Mouse (Mus musculus) bone marrow, adult 2 months (tissue): ENCODE results near the gene Mob1a. TPM values are rescaled to one million over a fixed set of nuclear protein-coding genes. Genes with fewer than 3 reads are reported as not detected.

Experiments used
- H3K27ac ChIP-seq: fragments of 200-500 bp; 2 replicates; pipeline ENCODE4 v1.5.1; 2012; ENCODE audit warnings: low read depth, mild to moderate bottlenecking, control low read depth, inconsistent platforms, low read length; ENCODE audit not compliant: control insufficient read depth, poor library complexity, insufficient read depth
- H3K4me1 ChIP-seq: fragments of 200-500 bp; 2 replicates; pipeline ENCODE4 v1.6.1; 2011; ENCODE audit warnings: low read length; ENCODE audit not compliant: control insufficient read depth, insufficient read depth
- H3K4me3 ChIP-seq: fragments of 200-500 bp; replicated peaks from 2 replicates; pipeline ENCODE3; 2011; ENCODE audit warnings: mild to moderate bottlenecking, low read depth, low read length, control low read depth; ENCODE audit not compliant: control insufficient read depth
- CTCF ChIP-seq: fragments of 200-500 bp; IDR thresholded peaks from 2 replicates; pipeline ENCODE4 v1.5.1; 2011; ENCODE audit warnings: low read length, control low read depth; ENCODE audit not compliant: control insufficient read depth, insufficient read depth
- POLR2A ChIP-seq: fragments of 200-500 bp; IDR thresholded peaks from 2 replicates; pipeline ENCODE4 v1.6.1; 2011; ENCODE audit warnings: low read depth, mild to moderate bottlenecking, control low read depth, low read length, borderline replicate concordance; ENCODE audit not compliant: control insufficient read depth
- WGBS: fragments of 180-500 bp; shearing (Covaris S2); methylation state at CpG from one replicate; pipeline ENCODE4 v1.1.7; 2018; 5-methylcytosine and 5-hydroxymethylcytosine counted together
- polyA plus RNA-seq: library from polyadenylated mRNA; stranded (reverse); fragments of >200 nt; gene quantifications from 2 replicates; pipeline ENCODE4 v1.2.4, GENCODE M21; 2011; ENCODE audit warnings: low replicate concordance; ENCODE audit not compliant: missing spikeins, insufficient read depth, insufficient read length

The Mob1a gene
- polyA plus RNA-seq, 1 experiment, result 31.2 TPM

- WGBS, result 91% methylated on average over 9 of the region's 9 CpGs
- no peak overlapping the region for H3K27ac ChIP-seq
- H3K4me3 ChIP-seq, result no peak overlapping the region
- no peak for TF ChIP-seq CTCF
- no peak for TF ChIP-seq POLR2A
- peaks cover 5% of the 10 kb centered on the region; the same call in 1 of the 2 replicates for H3K4me1 ChIP-seq
Measured at GRCm38 (mm10) chr6:83385569-83386090, 59.8 kb downstream of the Mob1a start.

- Histone ChIP-seq H3K4me3 (no peak overlapping the region), H3K4me1 (peaks cover 2% of the 10 kb centered on the region; the same call in 1 of the 2 replicates), H3K27ac (no peak overlapping the region)
- TF ChIP-seq POLR2A (no peak), CTCF (no peak)
- WGBS, result 89% methylated on average over 8 of the region's 8 CpGs
Measured at GRCm38 (mm10) chr6:83392166-83392780, 66.5 kb downstream of the Mob1a start.

Other genes starting within 250 kb of the Mob1a start
- gene Pcgf1, start 248.1 kb upstream of the Mob1a start, polyA plus RNA-seq, result 32.0 and 40.8 TPM in 2 replicates
- not detected in 2 replicates for gene Lbx2, start 239.6 kb upstream of the Mob1a start, polyA plus RNA-seq
- 1.1 and 2.5 TPM in 2 replicates for gene Ccdc142, start 224.4 kb upstream of the Mob1a start, polyA plus RNA-seq
- 4.2 and 7.7 TPM in 2 replicates for gene Gm42688, start 224.4 kb upstream of the Mob1a start, polyA plus RNA-seq
- 20.2 and 49.7 TPM in 2 replicates for gene Mrpl53, start 217.0 kb upstream of the Mob1a start, polyA plus RNA-seq
- 20.6 and 29.6 TPM in 2 replicates for gene Mogs, start 210.5 kb upstream of the Mob1a start, polyA plus RNA-seq
- gene Wbp1, start 204.5 kb upstream of the Mob1a start, polyA plus RNA-seq, result 30.0 and 41.2 TPM in 2 replicates
- gene Ino80b, start 200.6 kb upstream of the Mob1a start, polyA plus RNA-seq, result 6.6 and 16.6 TPM in 2 replicates
- 1.3 and 1.6 TPM in 2 replicates for gene Rtkn, start 190.6 kb upstream of the Mob1a start, polyA plus RNA-seq
- gene Wdr54, start 169.6 kb upstream of the Mob1a start, polyA plus RNA-seq, result not detected in 2 replicates
- gene 1700003E16Rik, start 169.6 kb upstream of the Mob1a start, polyA plus RNA-seq, result not detected in 2 replicates
- 31.5 and 76.8 TPM in 2 replicates for gene Dctn1, start 160.1 kb upstream of the Mob1a start, polyA plus RNA-seq
- 1.1 TPM in 1 of 2 replicates, not detected in the other for gene Slc4a5, start 106.2 kb upstream of the Mob1a start, polyA plus RNA-seq
- gene Mthfd2, start 108 bp upstream of the Mob1a start, polyA plus RNA-seq, result 22.0 and 30.0 TPM in 2 replicates
- gene Bola3, start 23.1 kb downstream of the Mob1a start, polyA plus RNA-seq, result 128 and 170 TPM in 2 replicates
- 23.1 and 35.7 TPM in 2 replicates for gene Tet3, start 133.1 kb downstream of the Mob1a start, polyA plus RNA-seq
- gene Dguok, start 181.0 kb downstream of the Mob1a start, polyA plus RNA-seq, result 24.0 and 38.4 TPM in 2 replicates
- gene Actg2, start 210.2 kb downstream of the Mob1a start, polyA plus RNA-seq, result 3.2 TPM in 1 of 2 replicates, not detected in the other
- gene Stambp, start 246.7 kb downstream of the Mob1a start, polyA plus RNA-seq, result 5.0 and 14.6 TPM in 2 replicates